Mouse (Mus musculus) liver, adult 2 months (tissue): ENCODE measurements around the gene Cytip.

Experiments
- CTCF ChIP-seq: fragments of 200-500 bp; IDR thresholded peaks from 2 replicates; pipeline ENCODE4 v1.5.1; 2011; ENCODE audit warnings: low read depth, low read length, control low read depth
- POLR2A ChIP-seq: fragments of 200-500 bp; IDR thresholded peaks from 2 replicates; pipeline ENCODE4 v1.6.1; 2011; ENCODE audit warnings: low read length, control low read depth; ENCODE audit not compliant: insufficient read depth; ENCODE audit errors: extremely low read depth

- TF ChIP-seq CTCF (no peak), POLR2A (no peak)
These were observed 37.9 kb downstream of the Cytip start for GRCm38 (mm10) chr2:58157466-58157865.
